In genomic region chr5:65367837-65368236, GRCm38 (mm10) we compare ENCODE assay signal across 30 mouse cellular contexts. TPM values are rescaled to one million over a fixed set of nuclear protein-coding genes. Genes with fewer than 3 reads are reported as not detected.
DNase-seq lines count a peak whose midpoint lies in the region; ATAC-seq and TF ChIP-seq lines count a peak whose summit lies in the region.
"Had no signal": no experiment of that assay in that cellular context is flagged by ENCODE, and none has a peak within 500 bp of the region (broad histone marks: within the 10 kb centered on the region; RNA-seq: fewer than 3 reads in every experiment).

No protein-coding gene starts in this region.

- H3K79me2 ChIP-seq in liver, adult 2 months (ENCODE audit: control insufficient read depth, insufficient read depth, low read length), result peaks cover 25% of the 10 kb centered on the region; the same call in 1 of the 2 replicates

- no peak for TF ChIP-seq CTCF in liver, adult 2 months (IDR thresholded peaks at IDR 0.05; ENCODE audit: low read depth, low read length)

- no peaks in the 10 kb centered on the region for H3K27me3 ChIP-seq in liver, adult 2 months (ENCODE audit: control insufficient read depth, insufficient read depth, low read length)
- H3K27me3 ChIP-seq in liver, embryonic 13.5 days, result no peaks in the 10 kb centered on the region
- H3K27me3 ChIP-seq in liver, embryonic 16.5 days (ENCODE audit: control insufficient read depth, insufficient read depth, low read depth, low read length), result no peaks in the 10 kb centered on the region
- no peaks in the 10 kb centered on the region for H3K27me3 ChIP-seq in hindbrain, embryonic 12.5 days
- no peaks in the 10 kb centered on the region for H3K27me3 ChIP-seq in forebrain, embryonic 14.5 days (replicated peaks; ENCODE audit: control insufficient read depth, insufficient read depth, low read length)
- H3K27me3 ChIP-seq in kidney, embryonic 14.5 days (ENCODE audit: control insufficient read depth, insufficient read depth, low read length), result no peaks in the 10 kb centered on the region
- H3K27me3 ChIP-seq: embryonic facial prominence, embryonic 12.5 days; embryonic facial prominence, embryonic 15.5 days; forebrain, embryonic 15.5 days; hindbrain, embryonic 13.5 days had no signal

- WGBS in liver, adult 2 months, result 19% methylated on average over 11 of the region's 11 CpGs
- WGBS in liver, embryonic 13.5 days (ENCODE audit: insufficient replicate concordance), result 66% methylated on average over 11 of the region's 11 CpGs
- WGBS in liver, embryonic 16.5 days (ENCODE audit: insufficient replicate concordance), result 55% methylated on average over 11 of the region's 11 CpGs
- WGBS in hindbrain, embryonic 12.5 days, result 92% methylated on average over 11 of the region's 11 CpGs
- 89% methylated on average over 11 of the region's 11 CpGs for WGBS in forebrain, embryonic 14.5 days
- WGBS in kidney, embryonic 14.5 days, result 90% methylated on average over 11 of the region's 11 CpGs

- peaks cover 16% of the 10 kb centered on the region for H3K4me1 ChIP-seq in liver, adult 2 months (ENCODE audit: control insufficient read depth, insufficient read depth, low read length)
- no peaks in the 10 kb centered on the region for H3K4me1 ChIP-seq in liver, embryonic 13.5 days (replicated peaks)
- no peaks in the 10 kb centered on the region for H3K4me1 ChIP-seq in liver, embryonic 16.5 days (ENCODE audit: control insufficient read depth, low read depth, low read length)
- no peaks in the 10 kb centered on the region for H3K4me1 ChIP-seq in hindbrain, embryonic 12.5 days
- no peaks in the 10 kb centered on the region for H3K4me1 ChIP-seq in forebrain, embryonic 14.5 days (ENCODE audit: control insufficient read depth, insufficient read depth, low read length)
- H3K4me1 ChIP-seq in kidney, embryonic 14.5 days (ENCODE audit: control insufficient read depth, insufficient read depth, low read length), result no peaks in the 10 kb centered on the region
- H3K4me1 ChIP-seq: embryonic facial prominence, embryonic 12.5 days; embryonic facial prominence, embryonic 15.5 days; forebrain, embryonic 15.5 days; heart, embryonic 10.5 days; hindbrain, embryonic 13.5 days had no signal

- no peak for TF ChIP-seq POLR2A in liver, adult 2 months (IDR thresholded peaks at IDR 0.05; ENCODE audit: extremely low read depth, insufficient read depth, low read length)

- no peak overlapping the region for H3K27ac ChIP-seq in liver, adult 2 months (replicated peaks; ENCODE audit: insufficient read depth, low read depth, low read length)
- H3K27ac ChIP-seq in liver, embryonic 13.5 days, result no peak overlapping the region
- 0 out of 2 replicates have a peak overlapping the region, but pooled peaks have one; percentile 11 for H3K27ac ChIP-seq in liver, embryonic 16.5 days (ENCODE audit: low read length)
- no peak overlapping the region for H3K27ac ChIP-seq in hindbrain, embryonic 12.5 days
- H3K27ac ChIP-seq in forebrain, embryonic 14.5 days (ENCODE audit: low read depth, low read length), result no peak overlapping the region
- no peak overlapping the region for H3K27ac ChIP-seq in kidney, embryonic 14.5 days (ENCODE audit: low read depth, low read length)
- H3K27ac ChIP-seq: embryonic facial prominence, embryonic 12.5 days; embryonic facial prominence, embryonic 15.5 days; forebrain, embryonic 15.5 days; heart, adult 2 months; heart, embryonic 10.5 days; hindbrain, embryonic 13.5 days had no signal

- peak overlapping the region; percentile 17 for H3K4me2 ChIP-seq in liver, embryonic 13.5 days
- H3K4me2 ChIP-seq in liver, embryonic 16.5 days (ENCODE audit: low read depth, low read length), result peak overlapping the region; percentile 18; the same call in 1 of the 2 replicates
- no peak overlapping the region for H3K4me2 ChIP-seq in hindbrain, embryonic 12.5 days (replicated peaks)
- no peak overlapping the region for H3K4me2 ChIP-seq in forebrain, embryonic 14.5 days (ENCODE audit: low read length)
- no peak overlapping the region for H3K4me2 ChIP-seq in kidney, embryonic 14.5 days (replicated peaks; ENCODE audit: low read depth, low read length)
- H3K4me2 ChIP-seq: embryonic facial prominence, embryonic 12.5 days; embryonic facial prominence, embryonic 15.5 days; forebrain, embryonic 15.5 days; hindbrain, embryonic 13.5 days had no signal

- peak; percentile 67 for ATAC-seq in liver, embryonic 13.5 days (ENCODE audit: low read depth)
- peak; percentile 83 for ATAC-seq in liver, embryonic 16.5 days (ENCODE audit: low read depth)
- ATAC-seq in hindbrain, embryonic 12.5 days (ENCODE audit: low FRiP score), result no peak
- ATAC-seq in forebrain, embryonic 14.5 days, result no peak
- ATAC-seq in kidney, embryonic 14.5 days (ENCODE audit: low FRiP score, low TSS enrichment), result no peak
- ATAC-seq: activated CD4-positive, CD25-positive, alpha-beta regulatory T cell, adult 4 months; CD4-positive, CD25-positive, alpha-beta regulatory T cell, adult 4 months; forebrain, embryonic 15.5 days; hindbrain, embryonic 16.5 days had no signal

- peak; percentile 91 for DNase-seq in liver, adult 2 months (ENCODE audit: extremely low read depth, low read depth, low spot score)
- no peak for DNase-seq in liver, embryonic 13.5 days
- peak; percentile 86 for DNase-seq in yolk sac, embryonic 10.5 days (ENCODE audit: low spot score)
- DNase-seq in cerebellum, postnatal 25 days, result no peak
- no peak for DNase-seq in forebrain, embryonic 14.5 days (ENCODE audit: low spot score)
- DNase-seq: adrenal gland, postnatal 10 days; adrenal gland, postnatal 36 days; cerebellum, adult 18-20 months; cerebellum, adult 9-10 months; cerebellum, postnatal 14 days; gastrocnemius, postnatal 36 days; heart, adult 2 months had no signal

- no peaks in the 10 kb centered on the region for H3K9me3 ChIP-seq in liver, embryonic 13.5 days (replicated peaks)
- no peaks in the 10 kb centered on the region for H3K9me3 ChIP-seq in liver, embryonic 16.5 days (replicated peaks; ENCODE audit: control insufficient read depth, low read length)
- no peaks in the 10 kb centered on the region for H3K9me3 ChIP-seq in hindbrain, embryonic 12.5 days (replicated peaks)
- no peaks in the 10 kb centered on the region for H3K9me3 ChIP-seq in forebrain, embryonic 14.5 days (replicated peaks; ENCODE audit: control insufficient read depth, low read length)
- no peaks in the 10 kb centered on the region for H3K9me3 ChIP-seq in kidney, embryonic 14.5 days (ENCODE audit: control insufficient read depth, low read length)
- H3K9me3 ChIP-seq: embryonic facial prominence, embryonic 12.5 days; embryonic facial prominence, embryonic 15.5 days; forebrain, embryonic 15.5 days; heart, embryonic 10.5 days; hindbrain, embryonic 13.5 days had no signal

- no peak overlapping the region for H3K4me3 ChIP-seq in liver, adult 2 months (ENCODE audit: insufficient read depth, low read depth, low read length)
- no peak overlapping the region for H3K4me3 ChIP-seq in liver, embryonic 13.5 days (replicated peaks)
- H3K4me3 ChIP-seq in liver, embryonic 16.5 days (ENCODE audit: low read depth, low read length), result no peak overlapping the region
- H3K4me3 ChIP-seq in hindbrain, embryonic 12.5 days, result no peak overlapping the region
- H3K4me3 ChIP-seq in forebrain, embryonic 14.5 days (ENCODE audit: low read depth, low read length), result no peak overlapping the region
- H3K4me3 ChIP-seq in kidney, embryonic 14.5 days (ENCODE audit: low read length), result no peak overlapping the region
- H3K4me3 ChIP-seq: embryonic facial prominence, embryonic 12.5 days; embryonic facial prominence, embryonic 15.5 days; forebrain, embryonic 15.5 days; heart, adult 2 months; heart, embryonic 10.5 days; hindbrain, embryonic 13.5 days had no signal

- H3K9ac ChIP-seq in liver, adult 2 months (ENCODE audit: low read depth, low read length), result no peak overlapping the region
- H3K9ac ChIP-seq in liver, embryonic 13.5 days, result no peak overlapping the region
- H3K9ac ChIP-seq in liver, embryonic 16.5 days (ENCODE audit: low read depth, low read length), result no peak overlapping the region
- no peak overlapping the region for H3K9ac ChIP-seq in hindbrain, embryonic 12.5 days
- H3K9ac ChIP-seq in forebrain, embryonic 14.5 days (ENCODE audit: low read length), result no peak overlapping the region
- no peak overlapping the region for H3K9ac ChIP-seq in kidney, embryonic 14.5 days (ENCODE audit: low read depth, low read length)
- H3K9ac ChIP-seq: embryonic facial prominence, embryonic 12.5 days; embryonic facial prominence, embryonic 15.5 days; forebrain, embryonic 15.5 days; hindbrain, embryonic 13.5 days had no signal

- H3K36me3 ChIP-seq in liver, adult 2 months (ENCODE audit: control insufficient read depth, insufficient read depth, low read length), result no peaks in the 10 kb centered on the region
- H3K36me3 ChIP-seq in liver, embryonic 13.5 days, result no peaks in the 10 kb centered on the region
- H3K36me3 ChIP-seq in liver, embryonic 16.5 days (ENCODE audit: control insufficient read depth, insufficient read depth), result no peaks in the 10 kb centered on the region
- H3K36me3 ChIP-seq in hindbrain, embryonic 12.5 days, result no peaks in the 10 kb centered on the region
- H3K36me3 ChIP-seq in forebrain, embryonic 14.5 days (ENCODE audit: control insufficient read depth, insufficient read depth, low read length), result no peaks in the 10 kb centered on the region
- H3K36me3 ChIP-seq in kidney, embryonic 14.5 days (ENCODE audit: control insufficient read depth, insufficient read depth, low read length), result no peaks in the 10 kb centered on the region
- H3K36me3 ChIP-seq: embryonic facial prominence, embryonic 12.5 days; embryonic facial prominence, embryonic 15.5 days; forebrain, embryonic 15.5 days; heart, embryonic 10.5 days; hindbrain, embryonic 13.5 days had no signal

RNA-seq across cellular contexts. Expression of gene Klb, which starts 19.7 kb away (rescaled TPM):
- total RNA-seq in liver, adult 2 months (2014; rRNA removed), result 40.2 and 49.9 TPM in 2 replicates
- polyA plus RNA-seq in liver, adult 2 months (2012; rRNA removed), result 16.7 and 17.7 TPM in 2 replicates
- polyA plus RNA-seq in liver, embryonic 13.5 days (2015; fragmentation: Nextera tagmentation; extraction: Ambion mirVana), result 8.7 and 10.0 TPM in 2 replicates
- 14.1 and 14.4 TPM in 2 replicates for polyA plus RNA-seq in liver, embryonic 16.5 days (2015; fragmentation: Nextera tagmentation; extraction: Ambion mirVana)
- polyA plus RNA-seq in hindbrain, embryonic 12.5 days (2016; fragmentation: Nextera tagmentation; extraction: Ambion mirVana), result not detected in 2 replicates
- 0.15 TPM in 1 of 2 replicates, not detected in the other for polyA plus RNA-seq in forebrain, embryonic 14.5 days (2014; fragmentation: Nextera tagmentation; extraction: Ambion mirVana)
- polyA plus RNA-seq in kidney, embryonic 14.5 days (2014; fragmentation: Nextera tagmentation; extraction: Ambion mirVana), result not detected in 2 replicates
- total RNA-seq: common myeloid progenitor, adult 5-6 weeks; granulocyte monocyte progenitor cell, adult 5-6 weeks; hematopoietic stem cell, adult 5-6 weeks; MEL had no signal
- polyA plus RNA-seq: activated CD4-positive, CD25-positive, alpha-beta regulatory T cell, adult 4 months; CD4-positive, CD25-positive, alpha-beta regulatory T cell, adult 4 months; embryonic facial prominence, embryonic 15.5 days; forebrain, embryonic 11.5 days; heart, embryonic 14.5 days; heart, postnatal 0 days had no signal

RNA-seq across cellular contexts. Expression of gene Rpl9, which starts 23.4 kb away (rescaled TPM):
- total RNA-seq in liver, adult 2 months (2014; rRNA removed), result 423 and 451 TPM in 2 replicates
- polyA plus RNA-seq in liver, adult 2 months (2012; rRNA removed), result 91.1 and 95.8 TPM in 2 replicates
- 731 and 782 TPM in 2 replicates for polyA plus RNA-seq in liver, embryonic 13.5 days (2015; fragmentation: Nextera tagmentation; extraction: Ambion mirVana)
- 482 and 527 TPM in 2 replicates for polyA plus RNA-seq in liver, embryonic 16.5 days (2015; fragmentation: Nextera tagmentation; extraction: Ambion mirVana)
- 663 and 741 TPM in 2 replicates for polyA plus RNA-seq in hindbrain, embryonic 12.5 days (2016; fragmentation: Nextera tagmentation; extraction: Ambion mirVana)
- polyA plus RNA-seq in forebrain, embryonic 14.5 days (2014; fragmentation: Nextera tagmentation; extraction: Ambion mirVana), result 748 and 925 TPM in 2 replicates
- 1,219 and 1,442 TPM in 2 replicates for polyA plus RNA-seq in kidney, embryonic 14.5 days (2014; fragmentation: Nextera tagmentation; extraction: Ambion mirVana)

RNA-seq across cellular contexts. Expression of gene Lias, which starts 23.5 kb away (rescaled TPM):
- total RNA-seq in liver, adult 2 months (2014; rRNA removed), result 25.0 and 30.8 TPM in 2 replicates
- polyA plus RNA-seq in liver, adult 2 months (2012; rRNA removed), result 11.1 and 13.3 TPM in 2 replicates
- 48.6 and 53.2 TPM in 2 replicates for polyA plus RNA-seq in liver, embryonic 13.5 days (2015; fragmentation: Nextera tagmentation; extraction: Ambion mirVana)
- polyA plus RNA-seq in liver, embryonic 16.5 days (2015; fragmentation: Nextera tagmentation; extraction: Ambion mirVana), result 28.2 and 35.1 TPM in 2 replicates
- polyA plus RNA-seq in hindbrain, embryonic 12.5 days (2016; fragmentation: Nextera tagmentation; extraction: Ambion mirVana), result 58.3 and 60.2 TPM in 2 replicates
- polyA plus RNA-seq in forebrain, embryonic 14.5 days (2014; fragmentation: Nextera tagmentation; extraction: Ambion mirVana), result 67.6 and 72.3 TPM in 2 replicates
- polyA plus RNA-seq in kidney, embryonic 14.5 days (2014; fragmentation: Nextera tagmentation; extraction: Ambion mirVana), result 66.5 and 68.3 TPM in 2 replicates

RNA-seq across cellular contexts. Expression of gene Rfc1, which starts 32.4 kb away (rescaled TPM):
- 16.5 and 19.3 TPM in 2 replicates for total RNA-seq in liver, adult 2 months (2014; rRNA removed)
- polyA plus RNA-seq in liver, adult 2 months (2012; rRNA removed), result 3.7 and 4.6 TPM in 2 replicates
- polyA plus RNA-seq in liver, embryonic 13.5 days (2015; fragmentation: Nextera tagmentation; extraction: Ambion mirVana), result 52.0 and 62.8 TPM in 2 replicates
- 31.6 and 36.1 TPM in 2 replicates for polyA plus RNA-seq in liver, embryonic 16.5 days (2015; fragmentation: Nextera tagmentation; extraction: Ambion mirVana)
- 68.5 and 82.2 TPM in 2 replicates for polyA plus RNA-seq in hindbrain, embryonic 12.5 days (2016; fragmentation: Nextera tagmentation; extraction: Ambion mirVana)
- 39.6 and 39.7 TPM in 2 replicates for polyA plus RNA-seq in forebrain, embryonic 14.5 days (2014; fragmentation: Nextera tagmentation; extraction: Ambion mirVana)
- 94.5 and 100 TPM in 2 replicates for polyA plus RNA-seq in kidney, embryonic 14.5 days (2014; fragmentation: Nextera tagmentation; extraction: Ambion mirVana)

Comparison
In these comparisons a context has a peak if more than half of its experiments do, and no peak if none do; other contexts are left out.
1. DNase-seq: peak in liver, adult 2 months (single experiment) and yolk sac, embryonic 10.5 days (single experiment); none in liver, embryonic 13.5 days (single experiment), cerebellum, postnatal 25 days (0 of 2) and forebrain, embryonic 14.5 days (single experiment).
2. ATAC-seq: peak in liver, embryonic 13.5 days (single experiment) and liver, embryonic 16.5 days (single experiment); none in hindbrain, embryonic 12.5 days (single experiment), forebrain, embryonic 14.5 days (single experiment) and kidney, embryonic 14.5 days (single experiment).
3. H3K4me2 ChIP-seq: peak in liver, embryonic 13.5 days (single experiment) and liver, embryonic 16.5 days (single experiment); none in hindbrain, embryonic 12.5 days (single experiment), forebrain, embryonic 14.5 days (single experiment) and kidney, embryonic 14.5 days (single experiment).